30 mouse cellular contexts compared by ENCODE assay signal in genomic region chr16:89747864-89748263, GRCm38 (mm10).
DNase-seq lines count a peak whose midpoint lies in the region; ATAC-seq and TF ChIP-seq lines count a peak whose summit lies in the region.
"Had no signal": no experiment of that assay in that cellular context is flagged by ENCODE, and none has a peak within 500 bp of the region (broad histone marks: within the 10 kb centered on the region; RNA-seq: fewer than 3 reads in every experiment).

No protein-coding gene starts in this region.

- H3K4me1 ChIP-seq in lung, embryonic 15.5 days: no peaks in the 10 kb centered on the region
- no peaks in the 10 kb centered on the region; the same call in 1 of the 2 replicates for H3K4me1 ChIP-seq in lung, adult 2 months (ENCODE audit: control insufficient read depth, insufficient read depth, low read length)
- H3K4me1 ChIP-seq in intestine, embryonic 15.5 days (replicated peaks): no peaks in the 10 kb centered on the region
- H3K4me1 ChIP-seq: embryonic facial prominence, embryonic 13.5 days; forebrain, embryonic 12.5 days; forebrain, embryonic 15.5 days; heart, embryonic 10.5 days; heart, embryonic 13.5 days; hindbrain, embryonic 12.5 days; hindbrain, embryonic 15.5 days had no signal

- 53% methylated on average over 2 of the region's 2 CpGs for WGBS in lung, embryonic 15.5 days
- 24% methylated on average over 2 of the region's 2 CpGs for WGBS in lung, adult 2 months
- 45% methylated on average over 2 of the region's 2 CpGs for WGBS in intestine, embryonic 15.5 days

- no peak overlapping the region for H3K4me2 ChIP-seq in lung, embryonic 15.5 days
- no peak overlapping the region for H3K4me2 ChIP-seq in intestine, embryonic 15.5 days (replicated peaks)
- H3K4me2 ChIP-seq: embryonic facial prominence, embryonic 13.5 days; forebrain, embryonic 12.5 days; forebrain, embryonic 15.5 days; heart, embryonic 13.5 days; hindbrain, embryonic 12.5 days; hindbrain, embryonic 15.5 days had no signal

- no peak overlapping the region for H3K4me3 ChIP-seq in lung, embryonic 15.5 days
- H3K4me3 ChIP-seq in lung, adult 2 months (replicated peaks; ENCODE audit: extremely low read depth, low read depth, low read length): no peak overlapping the region
- H3K4me3 ChIP-seq in intestine, embryonic 15.5 days (replicated peaks): no peak overlapping the region
- H3K4me3 ChIP-seq: embryonic facial prominence, embryonic 10.5 days; embryonic facial prominence, embryonic 13.5 days; erythroblast, embryonic 14.5 days; forebrain, embryonic 12.5 days; forebrain, embryonic 15.5 days; heart, embryonic 10.5 days; heart, embryonic 13.5 days; hindbrain, embryonic 12.5 days; hindbrain, embryonic 15.5 days had no signal

- H3K36me3 ChIP-seq in lung, embryonic 15.5 days: no peaks in the 10 kb centered on the region
- no peaks in the 10 kb centered on the region for H3K36me3 ChIP-seq in intestine, embryonic 15.5 days
- H3K36me3 ChIP-seq: embryonic facial prominence, embryonic 10.5 days; embryonic facial prominence, embryonic 13.5 days; forebrain, embryonic 12.5 days; forebrain, embryonic 15.5 days; G1E; heart, embryonic 10.5 days; heart, embryonic 13.5 days; hindbrain, embryonic 12.5 days; hindbrain, embryonic 15.5 days had no signal

- no peak overlapping the region for H3K27ac ChIP-seq in lung, embryonic 15.5 days
- no peak overlapping the region for H3K27ac ChIP-seq in intestine, embryonic 15.5 days
- H3K27ac ChIP-seq: embryonic facial prominence, embryonic 10.5 days; embryonic facial prominence, embryonic 13.5 days; forebrain, embryonic 12.5 days; forebrain, embryonic 15.5 days; heart, embryonic 10.5 days; heart, embryonic 13.5 days; hindbrain, embryonic 12.5 days; hindbrain, embryonic 15.5 days had no signal

- peak; percentile 11 for DNase-seq in heart, postnatal 4 days
- no peak for DNase-seq in heart, adult 18-20 months
- DNase-seq in lung, adult 2 months: no peak
- peak; percentile 37 for DNase-seq in R1 (ENCODE audit: low read depth, low spot score)
- peak; percentile 47 for DNase-seq in lung, postnatal 10 days
- DNase-seq: adrenal gland, adult 8-10 months; adrenal gland, postnatal 25 days; B cell, adult 2 months; cerebellum, adult 11-12 months; cerebellum, adult 8-10 months; cerebellum, postnatal 10 days; cerebellum, postnatal 36 days; embryo, embryonic 11 days; gastrocnemius, postnatal 10 days; gastrocnemius, postnatal 36 days; heart, postnatal 14 days had no signal

- H3K9ac ChIP-seq in lung, embryonic 15.5 days: no peak overlapping the region
- H3K9ac ChIP-seq in intestine, embryonic 15.5 days: no peak overlapping the region
- H3K9ac ChIP-seq: embryonic facial prominence, embryonic 13.5 days; forebrain, embryonic 12.5 days; forebrain, embryonic 15.5 days; heart, embryonic 13.5 days; hindbrain, embryonic 12.5 days; hindbrain, embryonic 15.5 days had no signal

- H3K9me3 ChIP-seq in lung, embryonic 15.5 days: no peaks in the 10 kb centered on the region
- H3K9me3 ChIP-seq in intestine, embryonic 15.5 days: no peaks in the 10 kb centered on the region
- H3K9me3 ChIP-seq: embryonic facial prominence, embryonic 10.5 days; forebrain, embryonic 15.5 days; heart, embryonic 10.5 days; heart, embryonic 13.5 days; hindbrain, embryonic 15.5 days had no signal

- peak; percentile 27; the same call in 1 of the 2 replicates for ATAC-seq in lung, embryonic 15.5 days (ENCODE audit: borderline replicate concordance, extremely low read depth, low FRiP score, low TSS enrichment)
- ATAC-seq in intestine, embryonic 15.5 days: no peak
- ATAC-seq: activated CD4-positive, CD25-positive, alpha-beta regulatory T cell, adult 4 months; forebrain, embryonic 15.5 days; Patski had no signal

- no peak for TF ChIP-seq POLR2A in lung, adult 2 months (IDR thresholded peaks at IDR 0.05; ENCODE audit: borderline replicate concordance, extremely low read depth, low read depth, low read length)

- TF ChIP-seq CTCF in lung, adult 2 months (IDR thresholded peaks at IDR 0.05; ENCODE audit: insufficient read depth, low read length): no peak

- no peaks in the 10 kb centered on the region for H3K27me3 ChIP-seq in lung, embryonic 15.5 days
- H3K27me3 ChIP-seq in intestine, embryonic 15.5 days (replicated peaks): no peaks in the 10 kb centered on the region
- H3K27me3 ChIP-seq: embryonic facial prominence, embryonic 13.5 days; forebrain, embryonic 12.5 days; forebrain, embryonic 15.5 days; heart, embryonic 13.5 days; hindbrain, embryonic 12.5 days; hindbrain, embryonic 15.5 days had no signal

Comparison
In these comparisons a context has a peak if more than half of its experiments do, and no peak if none do; other contexts are left out.
1. DNase-seq: peak in heart, postnatal 4 days (single experiment), R1 (single experiment) and lung, postnatal 10 days (single experiment); none in heart, adult 18-20 months (0 of 2) and lung, adult 2 months (single experiment).